Mouse (Mus musculus) spleen, adult 2 months (tissue): ENCODE data around the gene Vps16.

Experiments
- CTCF ChIP-seq: fragments of 200-500 bp; IDR thresholded peaks from 2 replicates; pipeline ENCODE4 v1.5.1; 2011; ENCODE audit warnings: mild to moderate bottlenecking, inconsistent platforms; ENCODE audit not compliant: insufficient read depth, insufficient read length, insufficient replicate concordance; ENCODE audit errors: extremely low read depth
- POLR2A ChIP-seq: fragments of 200-500 bp; IDR thresholded peaks from 2 replicates; pipeline ENCODE4 v1.6.1; 2011; ENCODE audit warnings: low read depth, low read length, inconsistent platforms

GRCm38 (mm10) chr2:130461287-130462071, 37.3 kb downstream of the Vps16 start:
- TF ChIP-seq CTCF (no peak), POLR2A (no peak)
